Mouse (Mus musculus) heart, embryonic 13.5 days (tissue): Measurements from ENCODE around the gene Chchd6. TPM values are rescaled to one million over a fixed set of nuclear protein-coding genes. Genes with fewer than 3 reads are reported as not detected.

Experiments
- ATAC-seq: fragments of 200-750 bp; cut with Nextera tagmentation; 2 replicates; pipeline ENCODE4 v1.8.0; 2017; ENCODE audit warnings: moderate TSS enrichment; ENCODE audit not compliant: insufficient number of reproducible peaks, low FRiP score, low TSS enrichment; ENCODE audit errors: extremely low read depth
- H3K27ac ChIP-seq: fragments of 300-500 bp; sonication (generic); replicated peaks from 2 replicates; pipeline ENCODE4 v1.5.1; 2015; ENCODE audit warnings: moderate library complexity, mild to moderate bottlenecking, inconsistent platforms
- H3K27me3 ChIP-seq: fragments of 300-500 bp; sonication (generic); replicated peaks from 2 replicates; pipeline ENCODE4 v1.6.1; 2015; ENCODE audit warnings: mild to moderate bottlenecking, inconsistent platforms
- H3K36me3 ChIP-seq: fragments of 300-500 bp; sonication (generic); 2 replicates; pipeline ENCODE4 v1.6.1; 2015; ENCODE audit warnings: mild to moderate bottlenecking, inconsistent platforms
- H3K4me1 ChIP-seq: fragments of 300-500 bp; sonication (generic); 2 replicates; pipeline ENCODE4 v1.6.1; 2015; ENCODE audit warnings: inconsistent platforms
- H3K4me2 ChIP-seq: fragments of 300-500 bp; sonication (generic); 2 replicates; pipeline ENCODE4 v1.6.1; 2015; ENCODE audit warnings: inconsistent platforms, mild to moderate bottlenecking, moderate library complexity
- H3K4me3 ChIP-seq: fragments of 300-500 bp; sonication (generic); 2 replicates; pipeline ENCODE4 v1.5.1; 2015; ENCODE audit warnings: moderate library complexity, mild to moderate bottlenecking, inconsistent platforms
- H3K9ac ChIP-seq: fragments of 300-500 bp; sonication (generic); 2 replicates; pipeline ENCODE4 v1.6.1; 2015; ENCODE audit warnings: inconsistent platforms, mild to moderate bottlenecking, moderate library complexity
- H3K9me3 ChIP-seq: fragments of 300-500 bp; sonication (generic); 2 replicates; pipeline ENCODE4 v1.6.1; 2016; ENCODE audit warnings: inconsistent platforms
- WGBS: fragments of 180-500 bp; shearing (Covaris S2); methylation state at CpG from one replicate; pipeline ENCODE4 v1.1.7; 2015; ENCODE audit warnings: mixed read lengths; 5-methylcytosine and 5-hydroxymethylcytosine counted together
- polyA plus RNA-seq: library from polyadenylated mRNA; unstranded; fragments of >200 nt; fragmentation: Nextera tagmentation; extraction: Ambion mirVana; gene quantifications from 2 replicates; pipeline ENCODE4 v1.2.1, GENCODE M21; 2015

Chchd6 gene
- polyA plus RNA-seq, 1 experiment from 2014 or later: 46.3 TPM

DNA sequence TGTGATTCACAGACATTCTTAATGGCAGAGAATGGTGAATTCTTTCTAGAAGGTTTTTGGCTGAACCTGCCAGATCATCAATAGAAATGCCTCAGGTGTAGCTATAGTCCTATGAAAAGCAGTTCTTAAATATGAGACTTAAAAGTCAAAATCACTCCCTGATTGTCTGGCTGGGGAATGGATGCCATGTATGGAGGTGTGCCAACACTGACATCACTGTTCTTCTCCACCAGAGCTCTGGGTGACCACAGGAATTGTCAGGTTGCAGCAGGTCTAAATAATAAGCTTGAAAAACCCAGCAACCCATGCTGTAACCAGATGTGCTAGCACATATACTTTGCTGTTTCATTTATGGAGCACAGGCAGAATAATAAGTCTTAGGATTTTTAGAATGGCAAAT is 87.2 kb downstream of the Chchd6 start:
- Histone ChIP-seq H3K27ac (no peak overlapping the region), H3K9ac (no peak overlapping the region), H3K36me3 (no peaks in the 10 kb centered on the region), H3K4me1 (no peaks in the 10 kb centered on the region), H3K4me3 (no peak overlapping the region), H3K4me2 (no peak overlapping the region), H3K27me3 (no peaks in the 10 kb centered on the region), H3K9me3 (no peaks in the 10 kb centered on the region)
- ATAC-seq: no peak

DNA sequence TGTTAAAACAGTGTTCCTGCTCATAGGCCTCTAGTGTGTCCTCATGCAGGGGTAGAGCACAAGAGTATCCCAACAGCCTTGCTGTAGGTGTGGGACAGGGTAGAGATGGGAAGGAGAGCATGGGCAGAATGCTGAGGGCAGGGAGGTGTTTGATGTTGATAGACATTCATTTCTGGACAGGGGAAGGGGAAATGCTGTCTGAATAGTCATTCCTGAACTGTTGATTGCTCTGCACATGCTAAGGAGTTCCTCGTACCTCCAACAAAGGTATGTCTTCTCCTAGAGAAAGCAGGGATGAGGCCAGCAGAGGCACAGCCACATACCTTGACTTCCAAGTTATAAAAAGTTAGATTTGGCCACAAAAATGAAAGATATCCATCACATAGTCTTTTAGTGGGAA is 95.5 kb downstream of the Chchd6 start:
- WGBS: 81% methylated on average over 1 of the region's 1 CpGs
- Histone ChIP-seq H3K36me3 (no peaks in the 10 kb centered on the region), H3K4me1 (peaks cover 25% of the 10 kb centered on the region), H3K9me3 (no peaks in the 10 kb centered on the region), H3K27ac (no peak overlapping the region), H3K27me3 (no peaks in the 10 kb centered on the region), H3K4me3 (no peak overlapping the region), H3K4me2 (no peak overlapping the region), H3K9ac (no peak overlapping the region)
- no peak for ATAC-seq

DNA sequence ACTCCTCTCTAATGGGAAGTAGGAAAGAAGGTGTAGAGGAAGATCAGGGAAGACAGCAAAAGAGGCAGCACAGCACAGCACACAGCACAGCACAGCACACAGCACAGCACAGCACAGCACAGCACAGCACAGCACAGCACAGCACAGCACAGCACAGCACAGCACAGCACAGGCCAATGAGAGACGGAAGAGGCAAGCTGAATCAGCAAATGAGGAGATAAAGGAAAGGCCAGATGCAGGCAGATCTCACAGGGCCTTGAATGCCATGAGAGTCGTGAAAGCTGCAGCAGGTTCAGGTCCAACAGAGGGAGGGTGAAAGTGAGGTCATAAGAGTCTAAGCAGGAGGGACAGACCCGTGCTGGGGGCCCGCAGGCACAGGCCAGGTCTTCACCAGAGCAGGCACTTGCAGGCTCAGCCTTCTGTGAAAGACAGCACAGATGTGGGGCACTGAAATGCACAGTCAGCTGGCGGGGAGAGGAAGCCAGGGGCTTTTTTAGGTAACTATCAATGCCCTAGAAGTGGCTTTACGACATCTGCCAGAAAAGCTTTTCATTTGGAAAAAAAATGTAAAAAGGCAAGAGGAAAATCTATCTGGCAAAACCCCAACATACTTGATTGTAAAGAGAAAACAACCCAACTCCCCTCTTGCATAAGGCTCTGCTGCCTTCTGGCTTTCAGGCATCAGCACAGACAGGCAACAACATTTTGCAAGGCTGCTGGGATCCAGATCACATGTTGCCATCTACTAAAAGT is 96.5 kb downstream of the Chchd6 start:
- Histone ChIP-seq H3K9me3 (no peaks in the 10 kb centered on the region), H3K4me2 (no peak overlapping the region), H3K4me1 (peaks cover 25% of the 10 kb centered on the region), H3K27ac (no peak overlapping the region), H3K27me3 (no peaks in the 10 kb centered on the region), H3K36me3 (no peaks in the 10 kb centered on the region), H3K9ac (no peak overlapping the region), H3K4me3 (no peak overlapping the region)
- 32% methylated on average over 6 of the region's 6 CpGs for WGBS
- ATAC-seq: no peak

DNA sequence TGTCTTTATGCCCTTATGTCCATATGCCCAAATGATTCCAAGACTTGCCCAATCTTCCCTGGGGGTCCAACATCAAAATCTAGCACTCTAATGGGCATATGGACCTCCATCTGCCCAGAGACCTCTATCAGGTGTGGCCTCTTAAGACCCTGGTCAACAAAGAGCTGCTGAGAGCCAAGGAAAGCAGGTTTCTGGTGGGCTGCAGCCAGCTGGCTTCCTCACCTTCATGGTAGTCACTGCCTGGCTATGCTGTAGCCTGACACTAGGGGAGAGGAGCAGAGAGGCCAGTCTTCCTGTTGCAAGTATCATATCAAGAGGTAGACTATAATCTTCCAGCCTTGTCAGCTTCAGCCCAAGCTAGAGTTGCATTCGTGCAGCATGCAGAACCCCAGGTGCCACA is 98.5 kb downstream of the Chchd6 start:
- Histone ChIP-seq H3K9ac (no peak overlapping the region), H3K9me3 (no peaks in the 10 kb centered on the region), H3K36me3 (no peaks in the 10 kb centered on the region), H3K4me3 (no peak overlapping the region), H3K27ac (no peak overlapping the region), H3K4me1 (peaks cover 25% of the 10 kb centered on the region), H3K4me2 (no peak overlapping the region), H3K27me3 (no peaks in the 10 kb centered on the region)
- ATAC-seq: no peak
- 68% methylated on average over 1 of the region's 1 CpGs for WGBS

DNA sequence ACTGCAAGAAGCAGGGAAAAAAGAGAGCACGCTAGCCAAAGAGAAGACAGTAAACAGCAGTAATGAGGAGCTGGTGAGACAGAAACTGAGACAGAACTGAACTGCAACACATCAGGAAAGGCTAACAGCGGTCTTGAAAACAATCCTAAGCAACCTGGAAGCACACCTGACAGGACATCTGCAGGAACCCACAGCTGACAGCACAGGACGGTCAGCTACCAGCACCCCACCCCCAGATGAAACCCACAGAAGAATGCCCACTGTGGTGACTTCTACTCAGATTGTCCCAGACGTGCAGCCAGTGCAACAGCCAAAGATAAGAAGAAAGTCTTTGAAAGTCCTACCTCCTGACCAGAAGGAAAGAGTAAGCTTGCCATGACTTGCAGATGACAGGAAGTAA is 103.1 kb downstream of the Chchd6 start:
- no peak overlapping the region for H3K4me2 ChIP-seq
- no peaks in the 10 kb centered on the region for H3K27me3 ChIP-seq
- peaks cover 9% of the 10 kb centered on the region; the same call in 1 of the 2 replicates for H3K4me1 ChIP-seq
- no peak overlapping the region for H3K27ac ChIP-seq
- ATAC-seq: no peak
- H3K4me3 ChIP-seq: no peak overlapping the region
- H3K9ac ChIP-seq: no peak overlapping the region
- H3K36me3 ChIP-seq: no peaks in the 10 kb centered on the region
- 58% methylated on average over 4 of the region's 4 CpGs for WGBS
- H3K9me3 ChIP-seq: no peaks in the 10 kb centered on the region

DNA sequence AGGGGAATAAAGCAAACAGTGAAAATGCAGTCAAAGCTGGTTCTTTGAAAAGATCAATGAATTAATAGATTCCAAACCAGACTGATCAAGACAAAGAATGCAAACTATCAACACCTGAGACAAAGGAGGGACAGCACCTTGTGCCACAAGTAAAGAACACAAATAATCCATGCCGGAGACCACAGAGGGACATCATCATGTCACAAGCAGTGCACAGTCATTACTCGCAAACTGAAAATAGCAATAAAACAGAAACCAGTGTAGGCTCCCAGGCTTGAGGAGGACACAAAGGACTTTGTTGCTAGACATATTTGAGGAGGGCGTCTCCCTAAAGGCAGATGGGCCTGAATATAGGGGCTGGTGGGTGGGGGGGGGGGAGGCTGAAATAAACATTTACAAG is 105.1 kb downstream of the Chchd6 start:
- H3K4me3 ChIP-seq: no peak overlapping the region
- no peak for ATAC-seq
- H3K4me1 ChIP-seq: peaks cover 12% of the 10 kb centered on the region
- 87% methylated on average over 3 of the region's 3 CpGs for WGBS
- H3K9ac ChIP-seq: no peak overlapping the region
- H3K27ac ChIP-seq: no peak overlapping the region
- H3K36me3 ChIP-seq: no peaks in the 10 kb centered on the region
- H3K9me3 ChIP-seq: no peaks in the 10 kb centered on the region
- no peak overlapping the region for H3K4me2 ChIP-seq
- no peaks in the 10 kb centered on the region for H3K27me3 ChIP-seq

DNA sequence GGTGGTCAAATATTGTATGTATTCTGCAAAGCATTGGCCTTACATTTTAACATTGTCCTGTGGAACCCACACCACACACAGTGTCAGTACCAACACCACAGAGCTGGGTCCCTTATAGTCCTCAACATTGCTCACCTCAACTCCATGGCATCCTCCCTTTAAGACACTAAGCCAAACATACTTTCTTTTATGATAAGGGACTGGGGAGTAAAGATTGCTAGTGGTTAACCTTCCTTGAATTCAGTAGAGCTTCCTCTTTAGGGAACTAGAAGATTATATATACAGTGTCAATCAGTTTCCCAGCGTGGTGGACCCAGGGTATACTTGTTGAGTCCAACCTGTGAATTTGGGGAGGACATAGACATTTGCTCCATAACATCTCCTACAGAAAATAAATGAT is 105.9 kb downstream of the Chchd6 start:
- no peaks in the 10 kb centered on the region for H3K27me3 ChIP-seq
- no peak for ATAC-seq
- H3K27ac ChIP-seq: no peak overlapping the region
- no peak overlapping the region for H3K9ac ChIP-seq
- H3K4me3 ChIP-seq: no peak overlapping the region
- H3K36me3 ChIP-seq: no peaks in the 10 kb centered on the region
- 70% methylated on average over 1 of the region's 1 CpGs for WGBS
- no peaks in the 10 kb centered on the region for H3K9me3 ChIP-seq
- peaks cover 12% of the 10 kb centered on the region for H3K4me1 ChIP-seq
- no peak overlapping the region for H3K4me2 ChIP-seq

DNA sequence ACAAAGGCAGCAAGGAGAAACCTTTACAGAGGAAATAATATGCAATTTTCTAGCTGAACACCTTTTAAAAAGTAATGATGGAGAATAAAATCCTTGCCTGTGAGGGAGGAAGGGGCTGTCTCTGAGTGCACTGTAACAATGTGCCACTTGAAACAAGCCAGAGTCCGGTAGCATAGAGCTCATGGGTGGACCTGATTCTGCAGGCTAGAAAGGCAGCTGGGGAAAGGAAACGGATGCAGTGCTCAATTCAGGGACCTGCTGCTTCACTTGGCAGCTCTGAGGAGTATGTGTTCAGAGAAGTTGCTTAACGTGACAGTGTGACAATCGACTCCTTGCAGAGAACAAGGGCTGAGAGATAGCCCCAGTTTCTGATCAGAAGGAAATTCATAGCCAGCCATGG is 109.4 kb downstream of the Chchd6 start:
- H3K27ac ChIP-seq: no peak overlapping the region
- no peaks in the 10 kb centered on the region for H3K27me3 ChIP-seq
- H3K4me3 ChIP-seq: no peak overlapping the region
- H3K9ac ChIP-seq: no peak overlapping the region
- no peaks in the 10 kb centered on the region for H3K9me3 ChIP-seq
- peaks cover 16% of the 10 kb centered on the region for H3K4me1 ChIP-seq
- ATAC-seq: no peak
- no peak overlapping the region for H3K4me2 ChIP-seq
- H3K36me3 ChIP-seq: no peaks in the 10 kb centered on the region
- 26% methylated on average over 4 of the region's 4 CpGs for WGBS

DNA sequence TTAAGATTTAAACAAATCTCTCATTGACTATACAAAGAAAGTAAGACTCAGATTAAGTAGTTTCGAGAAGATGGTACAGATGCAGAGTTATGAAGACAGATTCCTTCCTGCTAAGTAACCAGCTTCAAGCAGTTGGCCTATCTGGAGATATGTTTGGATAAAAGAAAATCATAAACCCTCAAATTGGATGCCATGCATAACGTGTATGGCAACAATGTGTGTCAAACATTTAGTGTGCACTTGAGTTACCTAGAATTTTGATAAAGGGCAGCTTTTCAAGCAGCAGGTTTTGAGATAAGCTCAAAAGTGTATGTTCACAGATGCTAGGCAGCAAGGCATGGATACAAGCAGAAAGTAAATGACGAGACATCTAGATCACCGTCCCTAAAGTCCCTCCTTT is 114.3 kb downstream of the Chchd6 start:
- WGBS: 47% methylated on average over 4 of the region's 4 CpGs
- Histone ChIP-seq H3K4me1 (peaks cover 11% of the 10 kb centered on the region), H3K4me3 (no peak overlapping the region), H3K36me3 (no peaks in the 10 kb centered on the region), H3K27ac (no peak overlapping the region), H3K4me2 (no peak overlapping the region), H3K9ac (no peak overlapping the region), H3K9me3 (no peaks in the 10 kb centered on the region), H3K27me3 (no peaks in the 10 kb centered on the region)
- no peak for ATAC-seq

DNA sequence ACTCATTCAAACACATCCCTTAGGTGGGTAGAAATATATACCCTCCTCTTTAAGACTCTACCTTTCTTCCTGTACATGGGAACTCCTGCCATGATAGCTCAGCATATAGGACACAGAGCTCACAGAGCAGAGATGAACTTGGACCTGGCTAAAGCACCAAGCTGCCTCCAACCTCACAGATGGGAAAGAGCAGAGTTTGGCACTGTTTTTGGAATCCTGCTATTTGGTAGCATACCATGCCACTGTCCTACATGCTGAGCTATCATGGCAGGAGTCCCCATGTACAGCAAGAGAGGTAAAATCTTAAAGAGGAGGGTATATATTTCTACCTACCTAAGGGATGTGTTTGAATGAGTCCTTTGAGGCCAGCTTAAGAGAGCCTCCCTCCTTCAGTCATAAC is 127.5 kb downstream of the Chchd6 start:
- no peak overlapping the region for H3K4me2 ChIP-seq
- no peaks in the 10 kb centered on the region for H3K36me3 ChIP-seq
- peaks cover 23% of the 10 kb centered on the region for H3K4me1 ChIP-seq
- H3K27ac ChIP-seq: no peak overlapping the region
- ATAC-seq: no peak
- no peaks in the 10 kb centered on the region for H3K9me3 ChIP-seq
- H3K9ac ChIP-seq: no peak overlapping the region
- no peak overlapping the region for H3K4me3 ChIP-seq
- H3K27me3 ChIP-seq: no peaks in the 10 kb centered on the region

DNA sequence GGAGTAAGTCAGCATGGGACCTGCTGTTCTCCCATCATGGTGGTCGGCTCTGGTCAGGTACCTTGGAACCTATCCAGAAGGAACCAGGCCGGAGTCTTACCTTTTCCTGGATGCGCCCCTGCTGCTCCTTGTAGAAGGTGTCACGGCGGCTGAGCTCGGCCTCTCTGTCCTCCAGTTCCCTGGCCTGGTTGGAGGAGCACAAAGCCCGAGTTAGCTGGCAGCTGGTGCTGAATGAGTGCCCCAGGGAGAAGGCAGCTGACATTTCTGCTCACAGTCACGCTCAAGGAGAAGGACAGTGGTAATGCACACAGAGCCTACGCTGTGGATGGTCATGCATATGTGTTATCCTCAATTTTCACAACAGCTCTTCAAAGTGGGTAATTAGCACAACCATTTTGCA is 128.2 kb downstream of the Chchd6 start:
- Histone ChIP-seq H3K4me3 (no peak overlapping the region), H3K9ac (no peak overlapping the region), H3K36me3 (no peaks in the 10 kb centered on the region), H3K9me3 (no peaks in the 10 kb centered on the region), H3K4me1 (peaks cover 27% of the 10 kb centered on the region), H3K4me2 (no peak overlapping the region), H3K27ac (no peak overlapping the region), H3K27me3 (no peaks in the 10 kb centered on the region)
- no peak for ATAC-seq
- WGBS: 78% methylated on average over 9 of the region's 9 CpGs

DNA sequence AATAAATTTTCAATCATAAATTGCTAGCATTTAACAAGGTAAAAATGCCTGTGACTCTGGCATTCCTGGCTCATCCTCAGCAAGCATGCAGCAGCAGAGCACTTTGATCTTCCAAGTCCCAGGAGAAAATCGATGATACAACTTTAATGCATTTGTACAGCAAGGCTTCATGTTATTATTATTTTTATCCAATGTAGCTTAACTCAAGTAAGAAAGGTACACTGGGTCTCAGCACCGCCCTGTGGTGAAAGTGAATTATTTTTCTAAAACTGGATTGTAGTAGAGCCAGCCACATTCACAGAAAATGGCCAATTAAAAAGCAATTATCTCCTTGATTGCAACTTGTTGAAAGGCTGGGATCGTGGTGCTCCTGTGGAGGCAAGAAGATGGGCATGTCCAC is 128.6 kb downstream of the Chchd6 start:
- Histone ChIP-seq H3K27ac (no peak overlapping the region), H3K4me3 (no peak overlapping the region), H3K9ac (no peak overlapping the region), H3K4me2 (no peak overlapping the region), H3K27me3 (no peaks in the 10 kb centered on the region), H3K36me3 (no peaks in the 10 kb centered on the region), H3K9me3 (no peaks in the 10 kb centered on the region), H3K4me1 (peaks cover 32% of the 10 kb centered on the region)
- 73% methylated on average over 3 of the region's 3 CpGs for WGBS
- no peak for ATAC-seq
